Mouse (Mus musculus): ENCODE measurements around the gene Stk31. TPM values are rescaled to one million over a fixed set of nuclear protein-coding genes. Genes with fewer than 3 reads are reported as not detected.
A peak's percentile ranks its signal among the peaks of the same experiment; 100 is the strongest.

The Stk31 gene
- 0.05 TPM in 1 of 2 replicates, not detected in the other for polyA plus RNA-seq (2014; fragmentation: Nextera tagmentation; extraction: Ambion mirVana)

DNA sequence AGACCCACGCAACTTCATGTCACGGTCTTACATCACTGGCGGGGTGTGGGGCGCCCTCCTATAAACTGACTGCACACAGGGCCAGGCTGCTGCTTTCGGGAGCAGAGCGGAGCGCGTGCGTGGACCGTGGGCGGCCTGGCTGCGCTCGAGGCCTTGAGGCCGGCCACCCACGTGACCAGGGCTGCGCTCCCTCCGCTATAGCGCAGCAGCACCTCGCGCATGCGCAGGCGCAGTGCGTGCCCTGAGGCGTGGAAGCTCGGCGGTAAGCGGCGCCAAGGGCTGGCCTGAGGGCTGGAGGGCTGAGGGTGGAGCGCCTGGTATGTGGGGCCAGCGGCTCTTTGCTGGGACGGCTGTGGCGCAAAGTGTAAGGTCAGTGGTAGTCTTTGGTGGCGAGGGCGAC, at the start of gene Stk31:
TSS of gene Stk31 (plus strand) at position 289 of the 400 bp plus-strand sequence.
- WGBS: 84% methylated on average over 33 of the region's 34 CpGs
- no peaks in the 10 kb centered on the region for H3K36me3 ChIP-seq (ENCODE audit: control insufficient read depth, insufficient read depth, low read length)
- H3K4me1 ChIP-seq (ENCODE audit: control insufficient read depth, insufficient read depth, low read length): no peaks in the 10 kb centered on the region
- H3K4me2 ChIP-seq (ENCODE audit: low read depth, severe bottlenecking): no peak within 1 kb of the TSS
- DNase-seq (ENCODE audit: low spot score) (no peak), ATAC-seq (ENCODE audit: insufficient number of reproducible peaks, low FRiP score, low TSS enrichment, low read depth) (no peak)
- no peak within 1 kb of the TSS for H3K9ac ChIP-seq (ENCODE audit: low read length)
- no peaks in the 10 kb centered on the region for H3K9me3 ChIP-seq (ENCODE audit: control insufficient read depth, low read length)
- H3K27me3 ChIP-seq (ENCODE audit: control insufficient read depth, insufficient read depth, low read length): no peaks in the 10 kb centered on the region
- no peak within 1 kb of the TSS for H3K27ac ChIP-seq (replicated peaks; ENCODE audit: low read depth, low read length)
- H3K4me3 ChIP-seq (ENCODE audit: low read depth, low read length): no peak within 1 kb of the TSS

DNA sequence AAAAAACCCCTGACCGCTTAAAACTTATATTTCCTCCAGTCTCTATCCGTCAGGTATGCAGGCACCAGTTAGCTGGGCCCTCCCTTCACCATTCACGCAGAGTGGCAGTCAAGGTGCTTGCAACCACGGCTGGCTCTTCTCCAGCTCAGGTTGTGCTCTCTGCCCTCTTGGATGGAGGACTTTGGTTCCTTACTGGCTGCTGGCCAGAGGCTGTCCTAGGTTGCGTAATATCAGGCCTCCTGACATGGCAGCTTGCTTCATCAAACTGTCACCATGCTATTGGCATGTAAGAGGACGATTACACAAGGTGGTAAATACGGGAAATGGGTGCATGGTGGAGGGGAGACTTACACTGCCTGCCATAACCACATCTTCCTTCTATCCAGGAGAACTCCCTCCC, 45.6 kb upstream of the Stk31 start:
- no peak overlapping the region for H3K4me3 ChIP-seq (ENCODE audit: low read depth, low read length)
- H3K4me1 ChIP-seq (ENCODE audit: control insufficient read depth, insufficient read depth, low read length): no peaks in the 10 kb centered on the region
- H3K9me3 ChIP-seq (ENCODE audit: control insufficient read depth, low read length): no peaks in the 10 kb centered on the region
- H3K9ac ChIP-seq (ENCODE audit: low read length): no peak overlapping the region
- ATAC-seq (ENCODE audit: insufficient number of reproducible peaks, low FRiP score, low TSS enrichment, low read depth): no peak
- no peak overlapping the region for H3K4me2 ChIP-seq (ENCODE audit: low read depth, severe bottlenecking)
- no peaks in the 10 kb centered on the region for H3K36me3 ChIP-seq (ENCODE audit: control insufficient read depth, insufficient read depth, low read length)
- no peak for DNase-seq (ENCODE audit: low spot score)
- WGBS: 86% methylated on average over 7 of the region's 7 CpGs
- no peak overlapping the region for H3K27ac ChIP-seq (replicated peaks; ENCODE audit: low read depth, low read length)
- no peaks in the 10 kb centered on the region for H3K27me3 ChIP-seq (ENCODE audit: control insufficient read depth, insufficient read depth, low read length)

DNA sequence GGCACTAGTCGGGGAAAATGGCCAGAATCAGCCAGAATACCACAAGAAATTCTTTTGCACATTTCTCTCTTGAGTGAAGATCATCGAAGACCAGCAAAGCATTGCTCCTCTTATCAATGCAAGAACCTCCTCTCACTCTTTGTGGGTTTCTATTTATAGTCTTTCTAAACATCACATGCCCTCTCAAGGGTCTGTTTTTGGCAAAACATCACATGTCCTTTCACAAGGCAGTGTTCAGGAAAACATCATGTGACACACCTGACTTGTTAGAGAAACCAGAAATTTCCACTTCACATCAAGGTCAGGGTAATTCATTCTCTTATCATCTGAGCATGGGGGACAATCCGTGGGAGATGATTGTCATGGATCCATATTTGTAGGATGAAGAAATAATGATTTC, 40.8 kb upstream of the Stk31 start:
- H3K4me3 ChIP-seq (ENCODE audit: low read depth, low read length): no peak overlapping the region
- ATAC-seq (ENCODE audit: insufficient number of reproducible peaks, low FRiP score, low TSS enrichment, low read depth) (no peak), DNase-seq (ENCODE audit: low spot score) (no peak)
- H3K36me3 ChIP-seq (ENCODE audit: control insufficient read depth, insufficient read depth, low read length): no peaks in the 10 kb centered on the region
- no peak overlapping the region for H3K27ac ChIP-seq (replicated peaks; ENCODE audit: low read depth, low read length)
- no peaks in the 10 kb centered on the region for H3K27me3 ChIP-seq (ENCODE audit: control insufficient read depth, insufficient read depth, low read length)
- 90% methylated on average over 3 of the region's 3 CpGs for WGBS
- H3K4me1 ChIP-seq (ENCODE audit: control insufficient read depth, insufficient read depth, low read length): no peaks in the 10 kb centered on the region
- H3K4me2 ChIP-seq (ENCODE audit: low read depth, severe bottlenecking): no peak overlapping the region
- H3K9me3 ChIP-seq (ENCODE audit: control insufficient read depth, low read length): no peaks in the 10 kb centered on the region
- no peak overlapping the region for H3K9ac ChIP-seq (ENCODE audit: low read length)

- Histone ChIP-seq H3K9ac (ENCODE audit: low read length) (no peak overlapping the region), H3K4me3 (ENCODE audit: low read depth, low read length) (no peak overlapping the region), H3K27ac (replicated peaks; ENCODE audit: low read depth, low read length) (no peak overlapping the region), H3K9me3 (ENCODE audit: control insufficient read depth, low read length) (no peaks in the 10 kb centered on the region), H3K27me3 (ENCODE audit: control insufficient read depth, insufficient read depth, low read length) (no peaks in the 10 kb centered on the region), H3K4me1 (ENCODE audit: control insufficient read depth, insufficient read depth, low read length) (no peaks in the 10 kb centered on the region), H3K4me2 (ENCODE audit: low read depth, severe bottlenecking) (no peak overlapping the region), H3K36me3 (ENCODE audit: control insufficient read depth, insufficient read depth, low read length) (no peaks in the 10 kb centered on the region)
- DNase-seq (ENCODE audit: low spot score) (no peak), ATAC-seq (ENCODE audit: insufficient number of reproducible peaks, low FRiP score, low TSS enrichment, low read depth) (no peak)
- 64% methylated on average over 4 of the region's 4 CpGs for WGBS
Observed at GRCm38 (mm10) chr6:49355171-49355570, 40.2 kb upstream of the Stk31 start.

GRCm38 (mm10) chr6:49360420-49360819, 35.0 kb upstream of the Stk31 start:
- H3K9ac ChIP-seq (ENCODE audit: low read length): no peak overlapping the region
- H3K27ac ChIP-seq (replicated peaks; ENCODE audit: low read depth, low read length): no peak overlapping the region
- H3K36me3 ChIP-seq (ENCODE audit: control insufficient read depth, insufficient read depth, low read length): no peaks in the 10 kb centered on the region
- ATAC-seq (ENCODE audit: insufficient number of reproducible peaks, low FRiP score, low TSS enrichment, low read depth): no peak
- no peak overlapping the region for H3K4me2 ChIP-seq (ENCODE audit: low read depth, severe bottlenecking)
- H3K9me3 ChIP-seq (ENCODE audit: control insufficient read depth, low read length): no peaks in the 10 kb centered on the region
- H3K4me3 ChIP-seq (ENCODE audit: low read depth, low read length): no peak overlapping the region
- no peaks in the 10 kb centered on the region for H3K27me3 ChIP-seq (ENCODE audit: control insufficient read depth, insufficient read depth, low read length)
- no peaks in the 10 kb centered on the region for H3K4me1 ChIP-seq (ENCODE audit: control insufficient read depth, insufficient read depth, low read length)
- DNase-seq (ENCODE audit: low spot score): no peak

DNA sequence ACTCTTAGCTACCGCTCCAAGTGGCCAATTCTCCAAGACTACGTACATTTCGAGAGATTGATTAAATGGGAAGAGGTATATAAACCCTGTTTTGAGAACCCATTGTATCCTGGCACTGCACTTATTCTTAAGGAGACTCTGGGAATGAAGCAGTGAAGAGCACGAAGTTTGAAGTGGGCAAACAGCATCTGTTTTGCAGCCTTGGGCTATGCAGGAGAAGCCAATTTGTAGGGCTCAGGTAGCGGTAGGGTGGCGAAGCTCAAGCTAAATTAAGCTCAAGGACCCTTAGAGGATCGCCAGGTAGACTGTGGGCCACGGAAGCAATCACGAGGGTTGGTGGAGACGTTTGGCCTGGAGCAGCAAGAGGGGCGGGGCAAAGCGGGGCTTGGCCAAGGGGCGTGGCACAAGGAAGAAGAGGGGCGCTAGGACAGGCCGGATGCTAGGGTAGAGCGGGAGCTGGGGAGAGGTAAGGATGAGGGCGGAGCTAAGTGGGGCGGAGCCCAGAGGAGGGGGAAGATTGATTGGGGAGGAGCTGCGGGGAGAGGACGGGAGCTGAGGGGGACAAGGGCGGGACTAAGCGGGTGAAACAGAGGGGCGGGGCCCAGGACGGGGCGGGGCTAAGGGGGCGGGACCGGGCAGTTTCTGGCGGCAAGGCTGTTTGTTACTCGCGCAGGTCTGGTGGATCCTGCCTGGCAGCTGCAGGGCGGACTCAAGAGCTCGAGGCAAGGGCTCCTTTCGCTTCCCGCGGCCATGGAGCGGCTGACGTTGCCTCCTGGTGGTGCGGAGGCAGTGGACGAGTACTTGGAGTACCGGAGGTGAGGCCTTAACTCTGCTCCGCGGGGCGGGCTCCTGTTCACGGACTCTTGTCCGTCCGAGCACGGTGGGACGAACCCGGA, 28.0 kb upstream of the Stk31 start, which contains the start of gene Fam221a:
TSS of gene Fam221a (plus strand) at position 581 of the 896 bp plus-strand sequence.
- Histone ChIP-seq H3K4me3 (ENCODE audit: low read depth, low read length) (peak within 1 kb of the TSS; percentile 37), H3K4me2 (ENCODE audit: low read depth, severe bottlenecking) (peak within 1 kb of the TSS; percentile 57), H3K36me3 (ENCODE audit: control insufficient read depth, insufficient read depth, low read length) (no peaks in the 10 kb centered on the region), H3K27ac (replicated peaks; ENCODE audit: low read depth, low read length) (no peak within 1 kb of the TSS), H3K27me3 (ENCODE audit: control insufficient read depth, insufficient read depth, low read length) (no peaks in the 10 kb centered on the region), H3K9ac (ENCODE audit: low read length) (peak within 1 kb of the TSS; percentile 49), H3K4me1 (ENCODE audit: control insufficient read depth, insufficient read depth, low read length) (peaks cover 3% of the 10 kb centered on the region), H3K9me3 (ENCODE audit: control insufficient read depth, low read length) (no peaks in the 10 kb centered on the region)
- DNase-seq (ENCODE audit: low spot score): peak; percentile 94
- peak; percentile 98 for ATAC-seq (ENCODE audit: insufficient number of reproducible peaks, low FRiP score, low TSS enrichment, low read depth)
- WGBS: 3% methylated on average over 48 of the region's 49 CpGs

DNA sequence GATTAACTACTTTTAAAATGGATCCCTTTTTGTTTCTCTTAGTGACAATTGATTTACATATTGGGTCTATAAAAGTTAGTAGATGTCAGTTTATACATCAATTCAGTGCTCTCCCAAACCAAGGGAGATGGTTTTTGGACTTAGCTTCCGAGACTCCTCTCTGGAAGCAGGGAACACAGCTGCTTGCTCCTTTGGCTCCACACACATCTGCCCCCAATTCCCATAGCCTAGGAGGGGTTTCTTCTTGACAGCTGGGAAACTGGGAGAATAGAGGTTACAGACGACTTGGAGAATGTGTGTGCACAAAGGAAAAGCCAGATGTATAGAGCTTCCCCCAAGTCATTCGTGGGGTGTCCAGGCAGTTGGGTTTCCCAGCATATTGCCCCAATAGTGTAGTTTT, 27.2 kb upstream of the Stk31 start:
- ATAC-seq (ENCODE audit: insufficient number of reproducible peaks, low FRiP score, low TSS enrichment, low read depth) (no peak), DNase-seq (ENCODE audit: low spot score) (peak; percentile 33)
- Histone ChIP-seq H3K27me3 (ENCODE audit: control insufficient read depth, insufficient read depth, low read length) (no peaks in the 10 kb centered on the region), H3K27ac (replicated peaks; ENCODE audit: low read depth, low read length) (no peak overlapping the region), H3K9ac (ENCODE audit: low read length) (no peak overlapping the region; the same call in 1 of the 2 replicates), H3K4me1 (ENCODE audit: control insufficient read depth, insufficient read depth, low read length) (peaks cover 3% of the 10 kb centered on the region), H3K36me3 (ENCODE audit: control insufficient read depth, insufficient read depth, low read length) (no peaks in the 10 kb centered on the region), H3K4me2 (ENCODE audit: low read depth, severe bottlenecking) (peak overlapping the region; percentile 57), H3K4me3 (ENCODE audit: low read depth, low read length) (peak overlapping the region; percentile 37), H3K9me3 (ENCODE audit: control insufficient read depth, low read length) (no peaks in the 10 kb centered on the region)
- WGBS: 37% methylated on average over 3 of the region's 3 CpGs

GRCm38 (mm10) chr6:49372705-49373104, 22.7 kb upstream of the Stk31 start:
- DNase-seq (ENCODE audit: low spot score) (no peak), ATAC-seq (ENCODE audit: insufficient number of reproducible peaks, low FRiP score, low TSS enrichment, low read depth) (no peak)
- 73% methylated on average over 4 of the region's 4 CpGs for WGBS

More at GRCm38 (mm10) chr6:49372705-49373104, 22.7 kb upstream of the Stk31 start:
- Histone ChIP-seq H3K4me1 (ENCODE audit: control insufficient read depth, insufficient read depth, low read length) (peaks cover 3% of the 10 kb centered on the region), H3K4me2 (ENCODE audit: low read depth, severe bottlenecking) (no peak overlapping the region), H3K4me3 (ENCODE audit: low read depth, low read length) (no peak overlapping the region), H3K27me3 (ENCODE audit: control insufficient read depth, insufficient read depth, low read length) (no peaks in the 10 kb centered on the region), H3K9me3 (ENCODE audit: control insufficient read depth, low read length) (no peaks in the 10 kb centered on the region), H3K27ac (replicated peaks; ENCODE audit: low read depth, low read length) (no peak overlapping the region), H3K9ac (ENCODE audit: low read length) (no peak overlapping the region), H3K36me3 (ENCODE audit: control insufficient read depth, insufficient read depth, low read length) (no peaks in the 10 kb centered on the region)

Data from limb, embryonic 11.5 days (tissue).